Mouse (Mus musculus): ENCODE data around the gene Ywhaq. TPM values are rescaled to one million over a fixed set of nuclear protein-coding genes. Genes with fewer than 3 reads are reported as not detected.

Ywhaq gene
- 399 TPM for polyA plus RNA-seq (2014; fragmentation: Illumina TruSeq; extraction: RNeasy Lipid Tissue Mini Kit (QIAGEN cat#74804); ENCODE audit: low replicate concordance)

DNA sequence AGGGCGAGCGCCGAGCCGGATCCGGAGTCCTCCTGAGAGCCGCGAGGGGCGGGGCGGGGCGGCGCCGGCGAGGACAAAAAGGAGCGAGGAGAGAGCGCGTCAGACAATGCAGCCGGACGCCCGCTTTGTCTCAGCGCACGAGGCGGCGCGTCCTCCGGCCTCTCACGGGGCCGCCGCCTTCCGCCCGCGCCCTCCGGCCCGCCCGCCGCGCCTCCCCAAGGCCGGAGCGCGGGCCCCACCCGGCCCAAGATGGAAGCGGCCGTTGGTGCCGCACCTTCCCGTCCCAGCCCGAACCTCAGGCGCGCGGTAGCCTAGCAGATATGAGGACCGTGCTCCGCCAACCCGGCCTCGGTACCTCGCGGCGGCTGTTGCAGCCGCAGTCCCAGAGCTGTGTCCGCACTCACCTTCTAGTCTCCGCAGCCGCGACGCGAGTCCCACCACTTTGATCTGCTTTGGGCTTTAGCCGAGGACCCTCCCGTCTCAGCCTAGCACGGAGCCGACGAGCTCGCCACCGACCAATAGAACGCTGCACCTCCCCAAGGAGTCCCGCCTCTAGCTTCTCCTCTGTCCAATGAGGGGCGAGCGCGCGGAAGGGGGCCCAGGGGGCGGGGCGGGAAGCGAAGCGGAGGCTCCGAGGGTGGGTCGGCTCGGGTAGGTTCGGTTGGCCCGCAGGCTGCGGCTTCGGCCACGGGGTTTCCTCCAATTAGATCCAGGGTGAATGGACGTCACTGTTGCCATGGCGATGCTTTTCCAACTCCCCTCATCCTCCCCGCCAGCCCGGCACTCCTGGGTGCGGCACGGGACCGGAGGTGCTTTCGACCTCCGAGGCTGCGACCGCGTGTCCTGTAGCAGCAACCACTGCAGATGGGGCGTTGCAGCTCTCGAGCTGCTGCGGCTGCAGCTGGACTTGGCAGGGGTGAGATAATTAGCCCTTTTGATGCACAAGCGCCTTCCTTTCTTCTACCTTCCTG is at the start of gene Ywhaq:
TSS of gene Ywhaq (minus strand) at position 538 of the 971 bp plus-strand sequence.

DNA sequence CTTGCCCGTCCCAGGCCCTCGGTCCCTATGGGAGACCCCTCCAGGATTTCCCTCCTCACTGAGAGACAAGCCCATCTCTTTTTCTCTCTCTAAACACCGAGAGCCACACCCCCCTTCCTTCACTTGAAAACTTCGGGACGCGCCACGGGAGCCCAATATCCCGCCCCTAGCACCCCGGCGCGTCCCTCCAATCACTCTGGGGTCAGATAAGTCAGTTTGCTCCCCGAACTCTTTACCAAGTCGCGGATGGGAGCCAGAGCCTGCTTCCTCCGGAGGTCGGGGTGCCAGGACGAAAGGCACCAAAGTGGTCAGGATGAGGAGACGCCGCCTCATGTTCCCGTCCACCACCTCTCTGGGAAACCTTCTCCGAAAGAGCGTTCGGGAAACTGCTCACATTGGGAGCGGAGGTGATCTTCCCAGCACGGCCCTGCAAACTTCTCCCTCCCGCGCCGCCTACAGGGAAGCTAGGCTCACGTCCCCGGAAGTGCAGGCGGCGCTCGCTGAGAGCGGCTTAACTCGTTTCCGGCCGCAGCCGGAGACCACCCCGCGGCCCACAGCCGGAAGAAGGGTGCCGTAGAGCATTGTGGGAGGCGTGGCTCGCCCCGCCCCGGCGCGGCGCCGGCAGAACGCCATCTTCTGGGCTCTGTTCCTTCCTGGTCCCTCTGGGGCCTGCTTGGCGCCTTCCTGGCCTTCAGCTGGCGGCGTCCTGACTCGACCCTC is 44.2 kb downstream of the Ywhaq start, which contains the start of gene Adam17:
TSS of gene Adam17 (minus strand) at position 533 of the 720 bp plus-strand sequence.

Other genes with a start within 250 kb of the Ywhaq start
- 42.1 TPM for gene Cpsf3, start 132.2 kb downstream of the Ywhaq start, polyA plus RNA-seq (2014; fragmentation: Illumina TruSeq; extraction: RNeasy Lipid Tissue Mini Kit (QIAGEN cat#74804); ENCODE audit: low replicate concordance)
- gene Itgb1bp1, start 131.4 kb downstream of the Ywhaq start, polyA plus RNA-seq (2014; fragmentation: Illumina TruSeq; extraction: RNeasy Lipid Tissue Mini Kit (QIAGEN cat#74804); ENCODE audit: low replicate concordance), result 5.7 TPM
- 20.9 TPM for gene Iah1, start 101.2 kb downstream of the Ywhaq start, polyA plus RNA-seq (2014; fragmentation: Illumina TruSeq; extraction: RNeasy Lipid Tissue Mini Kit (QIAGEN cat#74804); ENCODE audit: low replicate concordance)
- 48.4 TPM for gene Adam17, start 44.0 kb downstream of the Ywhaq start, polyA plus RNA-seq (2014; fragmentation: Illumina TruSeq; extraction: RNeasy Lipid Tissue Mini Kit (QIAGEN cat#74804); ENCODE audit: low replicate concordance)